Mouse (Mus musculus): ENCODE measurements at regions not wholly inside any gene's neighbourhood (a gene's known extent, or its start where the extent isn't known, plus 50 kb on each side); places are given as distances from the start of the nearest gene placed in this dataset.

DNA sequence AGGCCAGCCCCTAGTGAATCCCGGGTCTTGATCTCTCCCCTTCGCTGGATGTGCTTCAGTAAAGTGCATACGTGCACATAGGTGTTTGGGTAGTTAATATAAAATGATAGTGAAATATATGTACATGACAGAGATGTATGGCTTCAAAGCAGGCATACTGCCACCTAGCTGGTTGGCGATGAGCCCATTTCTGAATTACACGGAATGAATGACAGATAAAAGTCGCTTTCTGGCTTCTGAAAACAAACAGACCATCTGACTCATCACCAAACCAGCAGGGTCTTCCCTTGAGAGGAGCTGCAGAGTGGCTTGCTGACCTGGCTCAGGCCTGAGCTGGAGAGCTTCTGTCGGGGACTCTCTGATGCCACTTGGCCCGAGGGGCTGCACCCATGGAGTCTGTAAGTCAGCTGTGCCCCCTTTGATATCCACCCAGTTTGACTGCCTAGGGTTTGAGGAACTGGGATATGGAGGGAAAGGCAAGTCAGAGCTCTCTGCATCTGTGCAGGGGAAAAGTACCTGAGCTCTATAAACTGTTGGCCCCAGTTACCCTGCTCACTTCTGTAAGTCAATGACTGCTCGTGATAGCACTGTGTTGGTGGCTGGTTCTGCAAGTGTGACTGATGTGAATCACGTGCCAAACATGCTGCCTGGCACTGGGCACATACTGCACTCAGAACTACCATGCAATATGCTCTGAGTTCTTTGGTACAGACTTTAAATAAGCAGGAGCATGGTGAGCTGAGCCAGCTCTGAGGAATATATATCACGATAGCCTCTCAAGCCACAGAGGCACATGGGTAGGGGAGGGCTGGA is 240.8 kb downstream of the Cxcl12 start:
- peak in 1 of 2 experiments; percentile 22 for DNase-seq (ENCODE audit: low spot score in 2 of 2)

GRCm38 (mm10) chr6:117414926-117415325 is 246.6 kb downstream of the Cxcl12 start:
- DNase-seq (ENCODE audit: low spot score in 2 of 2) = no peak

- no peak for DNase-seq (ENCODE audit: low spot score in 2 of 2)
Measured at GRCm38 (mm10) chr6:117415901-117416300, 247.6 kb downstream of the Cxcl12 start.

- no peak for DNase-seq (ENCODE audit: low spot score in 2 of 2)
Measured at GRCm38 (mm10) chr6:117416461-117416860, 248.1 kb downstream of the Cxcl12 start.

GRCm38 (mm10) chr6:117422846-117423573 is 254.7 kb downstream of the Cxcl12 start:
- no peak for DNase-seq (ENCODE audit: low spot score in 2 of 2)

DNA sequence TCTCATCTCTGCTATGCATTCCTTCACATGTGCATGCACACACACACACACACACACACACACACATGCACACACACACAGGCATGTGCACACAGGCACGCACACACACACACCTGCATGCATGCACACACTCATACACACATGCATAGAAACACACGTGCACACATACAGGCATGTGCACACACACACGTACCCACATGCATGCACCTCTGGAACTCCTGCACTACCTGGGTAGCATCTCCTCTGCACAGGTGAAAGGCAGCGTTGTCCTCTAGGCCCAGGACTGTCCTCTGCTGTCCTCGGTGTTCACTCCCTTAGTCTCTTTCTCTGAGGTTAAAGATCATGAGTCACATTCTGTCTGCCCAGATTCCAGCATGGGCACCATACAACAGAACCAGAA is 258.0 kb downstream of the Cxcl12 start:
- no peak for DNase-seq (ENCODE audit: low spot score in 2 of 2)

- no peak for DNase-seq (ENCODE audit: low spot score in 2 of 2)
Measured at GRCm38 (mm10) chr6:117427351-117428142, 259.2 kb downstream of the Cxcl12 start.

- DNase-seq (ENCODE audit: low spot score in 2 of 2) = no peak
Measured at GRCm38 (mm10) chr6:117428441-117428840, 260.1 kb downstream of the Cxcl12 start.

DNA sequence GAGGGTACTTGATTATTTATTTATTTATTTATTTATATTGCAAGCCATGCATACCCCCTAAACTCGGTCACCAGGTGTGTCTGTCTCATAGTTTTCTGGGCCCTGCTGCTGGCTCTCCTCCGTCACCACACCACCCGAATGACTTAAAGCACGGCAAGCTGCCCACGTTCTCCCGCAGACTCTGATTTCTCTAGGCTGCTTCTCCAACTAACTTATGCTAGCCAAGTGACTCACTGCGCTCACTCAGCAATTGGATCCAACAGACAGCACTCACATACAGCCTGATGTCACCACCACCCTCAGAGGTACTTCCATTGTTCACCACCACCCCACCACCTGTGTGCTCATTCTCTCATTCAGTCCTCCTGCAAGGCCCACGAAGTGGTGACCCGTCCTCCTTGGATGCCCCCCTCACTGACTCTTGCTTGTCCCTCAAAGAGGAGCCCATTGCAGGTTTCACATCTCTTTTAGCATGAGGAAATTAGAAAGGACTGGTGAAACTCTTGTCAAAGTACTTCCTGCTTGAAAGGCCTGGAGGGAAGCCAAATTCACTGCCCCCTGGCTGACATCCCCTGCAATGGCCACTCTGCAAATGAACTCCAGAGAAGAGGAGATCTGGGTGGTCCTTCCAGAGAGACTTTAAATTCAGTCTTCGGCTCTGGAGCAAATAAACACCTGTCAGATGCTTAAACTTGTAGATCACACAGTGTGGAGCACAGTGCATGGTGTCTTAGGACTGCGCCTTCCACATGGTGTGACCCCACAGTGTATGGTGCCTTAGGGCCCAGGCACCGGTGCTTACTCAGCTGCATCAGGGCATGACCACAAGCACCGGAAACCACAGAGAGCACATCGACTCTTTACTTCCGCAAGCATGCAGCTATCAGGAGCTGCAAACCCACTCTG is 262.8 kb downstream of the Cxcl12 start:
- peak; percentile 54 to 70 for DNase-seq (ENCODE audit: low spot score in 2 of 2)

- DNase-seq (ENCODE audit: low spot score in 2 of 2) = no peak
Measured at GRCm38 (mm10) chr6:117436851-117437250, 268.5 kb downstream of the Cxcl12 start.

DNA sequence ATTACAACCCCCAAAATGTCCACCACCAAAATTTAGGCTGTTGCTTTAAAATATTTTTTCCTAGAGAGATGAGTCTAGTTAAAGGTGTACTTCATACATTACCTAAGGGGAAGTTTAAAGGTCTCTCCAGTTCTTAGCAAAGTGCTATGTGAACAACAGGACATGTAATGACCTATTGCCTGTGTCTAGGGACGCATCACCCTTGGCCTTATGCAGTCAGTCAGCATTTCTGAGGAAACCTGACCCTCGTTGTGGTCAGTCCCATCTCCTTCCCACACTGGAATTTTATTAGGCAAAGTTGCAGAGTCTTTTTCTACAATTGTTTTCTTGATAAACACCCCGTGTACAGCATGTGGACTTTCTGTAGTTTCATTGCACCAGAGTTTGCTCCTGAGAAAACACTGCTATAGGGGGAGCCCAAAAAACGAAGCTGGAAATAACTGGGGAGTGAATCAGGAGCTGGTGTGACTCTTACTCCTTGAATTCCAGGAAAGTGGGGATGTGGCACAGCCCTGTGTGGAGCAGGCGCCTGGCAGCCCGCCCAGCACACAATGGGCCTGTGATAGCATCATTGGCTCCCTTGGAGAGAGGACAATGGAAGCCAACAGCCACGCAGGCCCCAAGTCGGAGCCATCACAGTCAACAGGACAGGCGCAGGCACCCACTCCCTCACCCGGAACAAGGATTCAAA is 269.2 kb downstream of the Cxcl12 start:
- DNase-seq (ENCODE audit: low spot score in 2 of 2) = peak in 1 of 2 experiments; percentile 11

GRCm38 (mm10) chr6:117448652-117449051 is 280.3 kb downstream of the Cxcl12 start:
- no peak for DNase-seq (ENCODE audit: low spot score in 2 of 2)

- no peak for DNase-seq (ENCODE audit: low spot score in 2 of 2)
Measured at GRCm38 (mm10) chr6:117451001-117451400, 282.7 kb downstream of the Cxcl12 start.

GRCm38 (mm10) chr6:117460193-117460592 is 291.9 kb downstream of the Cxcl12 start:
- no peak for DNase-seq (ENCODE audit: low spot score in 2 of 2)

GRCm38 (mm10) chr6:117465165-117465564 is 296.8 kb downstream of the Cxcl12 start:
- no peak for DNase-seq (ENCODE audit: low spot score in 2 of 2)

- no peak for DNase-seq (ENCODE audit: low spot score in 2 of 2)
Measured at GRCm38 (mm10) chr6:117465606-117466174, 297.4 kb downstream of the Cxcl12 start.

GRCm38 (mm10) chr6:117479376-117479775 is 311.0 kb downstream of the Cxcl12 start:
- no peak for DNase-seq (ENCODE audit: low spot score in 2 of 2)

DNA sequence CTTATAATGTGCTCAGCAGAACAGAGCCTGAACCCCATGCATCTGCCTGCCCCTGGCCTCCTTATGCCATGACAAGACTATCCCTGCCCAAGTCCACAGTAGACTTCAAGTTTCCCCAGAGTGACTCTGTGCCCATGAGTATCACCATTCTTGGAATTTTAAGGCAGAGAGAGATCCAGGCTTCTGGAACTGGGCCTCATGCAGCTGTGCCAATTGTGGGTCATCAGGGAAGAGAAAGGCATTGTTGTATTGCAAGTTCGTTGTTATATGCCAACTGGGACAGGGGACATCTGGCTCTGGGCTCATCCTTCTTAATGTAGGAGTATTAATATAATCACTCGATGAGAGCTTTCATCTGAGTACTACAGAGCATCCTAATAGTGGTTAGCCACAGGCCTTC is 312.1 kb downstream of the Cxcl12 start:
- no peak for DNase-seq (ENCODE audit: low spot score in 2 of 2)

- DNase-seq (ENCODE audit: low spot score in 2 of 2) = no peak
Measured at GRCm38 (mm10) chr6:117489161-117489560, 320.8 kb downstream of the Cxcl12 start.
